23 mouse cellular contexts compared by ENCODE assay signal in the genomic region with DNA sequence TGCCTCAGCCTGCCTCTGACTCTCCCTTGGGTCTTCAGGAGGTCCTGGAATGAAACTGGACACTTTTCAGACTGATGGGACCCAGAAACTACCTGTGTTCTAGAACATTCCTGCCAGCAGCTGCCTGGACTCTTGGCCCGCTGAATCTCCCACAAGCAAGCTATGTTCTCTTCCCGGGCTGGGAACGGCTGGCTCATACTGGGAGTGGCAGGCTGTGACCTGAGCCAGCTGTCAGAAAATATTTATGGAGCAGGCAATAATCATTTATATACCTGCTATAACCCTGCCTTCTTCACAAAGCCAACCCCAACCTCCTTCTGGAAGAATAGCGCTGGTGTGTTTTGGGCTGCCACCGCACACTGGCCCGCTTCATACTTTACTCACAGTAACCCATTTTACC. TPM values are rescaled to one million over a fixed set of nuclear protein-coding genes. Genes with fewer than 3 reads are reported as not detected.
DNase-seq lines count a peak whose midpoint lies in the region; ATAC-seq and TF ChIP-seq lines count a peak whose summit lies in the region.
"Had no signal": no experiment of that assay in that cellular context is flagged by ENCODE, and none has a peak within 500 bp of the region (broad histone marks: within the 10 kb centered on the region; RNA-seq: fewer than 3 reads in every experiment).

No protein-coding gene starts in this region.

- ATAC-seq in midbrain, embryonic 11.5 days (ENCODE audit: low FRiP score) = no peak
- ATAC-seq in midbrain, embryonic 14.5 days (ENCODE audit: low FRiP score, low TSS enrichment) = no peak
- ATAC-seq in intestine, embryonic 16.5 days = peak; percentile 72
- ATAC-seq: activated CD4-positive, CD25-positive, alpha-beta regulatory T cell, adult 4 months; CD4-positive, CD25-positive, alpha-beta regulatory T cell, adult 4 months; forebrain, embryonic 13.5 days; forebrain, embryonic 15.5 days; Patski had no signal

- no peak overlapping the region for H3K9ac ChIP-seq in midbrain, embryonic 11.5 days (ENCODE audit: low read length)
- no peak overlapping the region for H3K9ac ChIP-seq in midbrain, embryonic 14.5 days (replicated peaks; ENCODE audit: low read length)
- no peak overlapping the region for H3K9ac ChIP-seq in intestine, embryonic 16.5 days (ENCODE audit: low read depth, low read length)
- H3K9ac ChIP-seq: embryonic facial prominence, embryonic 12.5 days; forebrain, embryonic 13.5 days; forebrain, embryonic 15.5 days had no signal

- H3K27me3 ChIP-seq in midbrain, embryonic 11.5 days (ENCODE audit: control insufficient read depth, insufficient read depth, low read length) = no peaks in the 10 kb centered on the region
- H3K27me3 ChIP-seq in midbrain, embryonic 14.5 days (ENCODE audit: control insufficient read depth, insufficient read depth, low read length) = no peaks in the 10 kb centered on the region
- H3K27me3 ChIP-seq in intestine, embryonic 16.5 days (replicated peaks; ENCODE audit: control insufficient read depth, insufficient read depth, low read length) = no peaks in the 10 kb centered on the region
- no peaks in the 10 kb centered on the region for H3K27me3 ChIP-seq in small intestine, adult 2 months (ENCODE audit: control insufficient read depth, insufficient read depth, low read length)
- H3K27me3 ChIP-seq: embryonic facial prominence, embryonic 12.5 days; forebrain, embryonic 13.5 days; forebrain, embryonic 15.5 days; Patski had no signal

- WGBS in midbrain, embryonic 11.5 days = 92% methylated on average over 6 of the region's 6 CpGs
- WGBS in midbrain, embryonic 14.5 days = 91% methylated on average over 6 of the region's 6 CpGs
- 58% methylated on average over 6 of the region's 6 CpGs for WGBS in intestine, embryonic 16.5 days
- WGBS in small intestine, adult 2 months = 35% methylated on average over 6 of the region's 6 CpGs

- peak; percentile 47 for DNase-seq in midbrain, embryonic 11.5 days (ENCODE audit: low spot score, missing footprints)
- no peak for DNase-seq in midbrain, embryonic 14.5 days
- no peak for DNase-seq in thymus, postnatal 4 days
- DNase-seq in gastrocnemius, postnatal 36 days = no peak
- DNase-seq: adrenal gland, adult 8-10 months; adrenal gland, postnatal 14 days; B cell, adult 2 months; cerebellum, adult 11-12 months; cerebellum, adult 2 months; cerebellum, adult 9-10 months had no signal

- intact Hi-C loops in gastrocnemius, postnatal 36 days (cut with DNase I) = no loop called here

- peaks cover 2% of the 10 kb centered on the region for H3K4me1 ChIP-seq in midbrain, embryonic 11.5 days (ENCODE audit: control insufficient read depth, insufficient read depth, low read length)
- peaks cover 10% of the 10 kb centered on the region for H3K4me1 ChIP-seq in midbrain, embryonic 14.5 days (ENCODE audit: control insufficient read depth, insufficient read depth, low read length)
- H3K4me1 ChIP-seq in intestine, embryonic 16.5 days (ENCODE audit: control insufficient read depth, insufficient read depth, low read length) = peaks cover 39% of the 10 kb centered on the region
- peaks cover 68% of the 10 kb centered on the region for H3K4me1 ChIP-seq in small intestine, adult 2 months (ENCODE audit: control insufficient read depth, insufficient read depth, insufficient read length, low read length)
- H3K4me1 ChIP-seq: embryonic facial prominence, embryonic 12.5 days had no signal

- no peak overlapping the region for H3K27ac ChIP-seq in midbrain, embryonic 11.5 days (ENCODE audit: low read depth, low read length)
- H3K27ac ChIP-seq in midbrain, embryonic 14.5 days (replicated peaks; ENCODE audit: low read depth, low read length) = no peak overlapping the region
- peak overlapping the region; percentile 30; the same call in 1 of the 2 replicates for H3K27ac ChIP-seq in intestine, embryonic 16.5 days (ENCODE audit: low read length)
- H3K27ac ChIP-seq in small intestine, adult 2 months (ENCODE audit: insufficient read depth, low read depth, low read length) = peak overlapping the region; percentile 91
- H3K27ac ChIP-seq: embryonic facial prominence, embryonic 10.5 days; embryonic facial prominence, embryonic 12.5 days; forebrain, embryonic 13.5 days; forebrain, embryonic 15.5 days had no signal

- no peak overlapping the region for H3K4me3 ChIP-seq in midbrain, embryonic 11.5 days (ENCODE audit: low read depth, low read length)
- no peak overlapping the region for H3K4me3 ChIP-seq in midbrain, embryonic 14.5 days (replicated peaks; ENCODE audit: low read depth, low read length)
- H3K4me3 ChIP-seq in intestine, embryonic 16.5 days (ENCODE audit: low read length) = no peak overlapping the region
- no peak overlapping the region for H3K4me3 ChIP-seq in small intestine, adult 2 months (ENCODE audit: low read depth, low read length)
- H3K4me3 ChIP-seq: embryonic facial prominence, embryonic 10.5 days; embryonic facial prominence, embryonic 12.5 days; forebrain, embryonic 13.5 days; forebrain, embryonic 15.5 days had no signal

- TF ChIP-seq POLR2A in small intestine, adult 2 months (IDR thresholded peaks at IDR 0.05; ENCODE audit: low read depth, low read length) = no peak

- no peak overlapping the region for H3K4me2 ChIP-seq in midbrain, embryonic 11.5 days
- H3K4me2 ChIP-seq in midbrain, embryonic 14.5 days (ENCODE audit: low read length) = no peak overlapping the region
- H3K4me2 ChIP-seq in intestine, embryonic 16.5 days (ENCODE audit: low read depth, low read length) = no peak overlapping the region
- H3K4me2 ChIP-seq: embryonic facial prominence, embryonic 12.5 days; forebrain, embryonic 13.5 days; forebrain, embryonic 15.5 days had no signal

- no peaks in the 10 kb centered on the region for H3K36me3 ChIP-seq in midbrain, embryonic 11.5 days (ENCODE audit: control insufficient read depth, insufficient read depth, low read length)
- no peaks in the 10 kb centered on the region for H3K36me3 ChIP-seq in midbrain, embryonic 14.5 days (ENCODE audit: control insufficient read depth, insufficient read depth, low read length)
- no peaks in the 10 kb centered on the region for H3K36me3 ChIP-seq in intestine, embryonic 16.5 days (ENCODE audit: control insufficient read depth, insufficient read depth, low read length)
- H3K36me3 ChIP-seq in small intestine, adult 2 months (ENCODE audit: control insufficient read depth, insufficient read depth, low read length) = peaks cover 33% of the 10 kb centered on the region
- H3K36me3 ChIP-seq: embryonic facial prominence, embryonic 10.5 days; embryonic facial prominence, embryonic 12.5 days; forebrain, embryonic 15.5 days; G1E had no signal

- H3K9me3 ChIP-seq in midbrain, embryonic 11.5 days (ENCODE audit: control insufficient read depth, low read length) = no peaks in the 10 kb centered on the region
- no peaks in the 10 kb centered on the region for H3K9me3 ChIP-seq in midbrain, embryonic 14.5 days (ENCODE audit: control insufficient read depth, low read length)
- no peaks in the 10 kb centered on the region for H3K9me3 ChIP-seq in intestine, embryonic 16.5 days (ENCODE audit: control insufficient read depth, low read length)
- H3K9me3 ChIP-seq: embryonic facial prominence, embryonic 10.5 days; embryonic facial prominence, embryonic 12.5 days; forebrain, embryonic 13.5 days; forebrain, embryonic 15.5 days had no signal

- TF ChIP-seq CTCF in small intestine, adult 2 months (IDR thresholded peaks at IDR 0.05; ENCODE audit: extremely low read depth, insufficient read length, insufficient replicate concordance, low read depth, low read length) = 0 out of 2 replicates have a peak, but pooled peaks have one; percentile 0

RNA-seq across cellular contexts. Expression of gene Edn2, which starts 6.8 kb away (rescaled TPM):
- not detected in 2 replicates for polyA plus RNA-seq in midbrain, embryonic 11.5 days (2014; fragmentation: Nextera tagmentation; extraction: Ambion mirVana)
- 0.18 TPM in 1 of 2 replicates, not detected in the other for polyA plus RNA-seq in midbrain, embryonic 14.5 days (2014; fragmentation: Nextera tagmentation; extraction: Ambion mirVana)
- polyA plus RNA-seq in intestine, embryonic 16.5 days (2015; fragmentation: Nextera tagmentation; extraction: Ambion mirVana) = 5.3 and 5.8 TPM in 2 replicates
- 16.5 and 51.5 TPM in 2 replicates for polyA plus RNA-seq in small intestine, adult 2 months (2012; rRNA removed)
- total RNA-seq in gastrocnemius, postnatal 36 days (2021) = not detected
- total RNA-seq: adrenal gland, adult 8-10 months; adrenal gland, postnatal 14 days; adrenal gland, postnatal 36 days; CH12.LX; G1E had no signal
- polyA plus RNA-seq: activated CD4-positive, CD25-positive, alpha-beta regulatory T cell, adult 4 months; CD4-positive, CD25-positive, alpha-beta regulatory T cell, adult 4 months; embryonic facial prominence, embryonic 10.5 days; forebrain, embryonic 11.5 days; G1E; Patski had no signal

Comparison
In these comparisons a context has a peak if more than half of its experiments do, and no peak if none do; other contexts are left out.
1. H3K27ac ChIP-seq: peak in intestine, embryonic 16.5 days (single experiment) and small intestine, adult 2 months (single experiment); none in midbrain, embryonic 11.5 days (single experiment) and midbrain, embryonic 14.5 days (single experiment).